Mouse (Mus musculus): ENCODE measurements around the gene Ptprn. TPM values are rescaled to one million over a fixed set of nuclear protein-coding genes. Genes with fewer than 3 reads are reported as not detected.

The Ptprn gene
- polyA plus RNA-seq, 1 experiment from 2014 or later: 0.16 TPM

DNA sequence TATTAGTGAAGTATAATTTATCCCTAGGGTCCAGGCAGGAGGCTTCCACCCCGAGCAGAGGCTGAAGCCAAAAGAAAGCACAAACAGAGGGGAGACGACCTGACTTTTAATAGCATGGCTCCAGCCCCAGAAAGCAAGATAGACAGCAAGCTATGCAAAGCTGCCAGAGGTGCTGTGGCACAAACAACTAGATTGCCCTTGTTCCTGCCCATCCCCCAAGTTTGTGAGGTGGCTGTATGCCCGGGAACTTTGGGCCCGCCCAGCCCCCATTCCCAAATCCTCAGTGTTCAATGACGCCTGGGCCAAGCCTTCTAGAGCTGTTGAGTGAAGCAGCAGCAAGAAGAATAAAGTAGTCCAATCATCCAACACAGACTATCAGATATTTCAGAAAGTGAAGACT lies 49.4 kb downstream of the Ptprn start:
- 77% methylated on average over 5 of the region's 5 CpGs for WGBS
- peaks cover 5% of the 10 kb centered on the region; the same call in 1 of the 2 replicates for H3K36me3 ChIP-seq (ENCODE audit: control insufficient read depth, insufficient read depth, low read length)
- peaks cover 24% of the 10 kb centered on the region for H3K4me1 ChIP-seq (ENCODE audit: control insufficient read depth, insufficient read depth, low read length)
- H3K27me3 ChIP-seq (ENCODE audit: control insufficient read depth, insufficient read depth, low read length): peaks cover 28% of the 10 kb centered on the region
- ATAC-seq (ENCODE audit: insufficient number of reproducible peaks, low FRiP score, low TSS enrichment, low read depth): no peak
- DNase-seq (ENCODE audit: low spot score): no peak
- H3K4me3 ChIP-seq (ENCODE audit: low read depth, low read length): no peak overlapping the region
- no peak overlapping the region for H3K9ac ChIP-seq (ENCODE audit: low read length)
- no peaks in the 10 kb centered on the region for H3K9me3 ChIP-seq (ENCODE audit: control insufficient read depth, low read length)
- no peak overlapping the region for H3K4me2 ChIP-seq (ENCODE audit: low read depth, severe bottlenecking)
- no peak overlapping the region for H3K27ac ChIP-seq (replicated peaks; ENCODE audit: low read depth, low read length)

DNA sequence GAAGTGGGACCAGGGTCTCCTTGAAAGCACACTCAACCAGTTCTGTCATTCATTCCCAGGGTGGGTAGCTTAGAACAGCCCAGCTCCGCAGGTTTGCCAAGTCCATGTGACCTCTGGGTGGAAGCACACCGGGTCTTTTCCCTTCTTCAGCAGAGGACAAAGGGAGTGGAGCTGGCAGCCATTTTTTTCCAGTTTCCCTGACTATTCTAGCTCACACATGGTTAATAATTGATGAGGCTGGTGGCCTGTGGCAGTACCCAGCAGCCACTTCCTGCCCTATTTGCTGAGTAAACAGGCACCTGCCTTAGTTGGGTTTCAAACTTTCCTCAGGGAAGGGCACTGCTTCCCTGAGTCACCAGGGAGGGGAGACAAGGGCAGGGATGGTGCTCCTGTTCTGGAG lies 49.9 kb downstream of the Ptprn start:
- H3K4me3 ChIP-seq (ENCODE audit: low read depth, low read length): no peak overlapping the region

DNA sequence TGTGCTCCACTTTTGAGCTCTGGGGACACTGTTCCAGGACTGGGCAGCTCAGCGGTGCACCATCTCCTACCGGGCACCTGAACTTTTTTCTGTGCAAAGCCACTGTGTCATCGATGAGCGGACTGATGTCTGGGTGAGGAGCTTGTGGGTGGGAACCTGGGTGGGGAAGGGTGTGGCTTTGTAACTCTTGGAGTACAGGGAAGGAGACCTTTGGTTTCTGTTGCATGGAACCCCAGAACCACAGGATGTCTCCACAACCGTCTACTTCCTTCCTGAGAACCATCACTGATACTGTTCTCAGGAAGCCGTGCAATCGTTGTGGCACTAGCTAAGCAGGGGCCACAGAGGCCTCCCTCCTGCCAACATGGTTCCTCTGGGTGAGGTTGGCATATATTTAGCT lies 51.2 kb downstream of the Ptprn start:
- ATAC-seq (ENCODE audit: insufficient number of reproducible peaks, low FRiP score, low TSS enrichment, low read depth) (no peak), DNase-seq (ENCODE audit: low spot score) (no peak)
- Histone ChIP-seq H3K36me3 (ENCODE audit: control insufficient read depth, insufficient read depth, low read length) (peaks cover 5% of the 10 kb centered on the region; the same call in 1 of the 2 replicates), H3K4me1 (ENCODE audit: control insufficient read depth, insufficient read depth, low read length) (peaks cover 11% of the 10 kb centered on the region), H3K9ac (ENCODE audit: low read length) (no peak overlapping the region), H3K9me3 (ENCODE audit: control insufficient read depth, low read length) (no peaks in the 10 kb centered on the region), H3K27ac (replicated peaks; ENCODE audit: low read depth, low read length) (no peak overlapping the region), H3K4me2 (ENCODE audit: low read depth, severe bottlenecking) (no peak overlapping the region), H3K4me3 (ENCODE audit: low read depth, low read length) (no peak overlapping the region), H3K27me3 (ENCODE audit: control insufficient read depth, insufficient read depth, low read length) (peaks cover 10% of the 10 kb centered on the region)
- 87% methylated on average over 7 of the region's 7 CpGs for WGBS

More for the DNA sequence above, 49.9 kb downstream of the Ptprn start:
- Histone ChIP-seq H3K4me1 (ENCODE audit: control insufficient read depth, insufficient read depth, low read length) (peaks cover 22% of the 10 kb centered on the region), H3K27ac (replicated peaks; ENCODE audit: low read depth, low read length) (no peak overlapping the region), H3K9ac (ENCODE audit: low read length) (no peak overlapping the region), H3K9me3 (ENCODE audit: control insufficient read depth, low read length) (no peaks in the 10 kb centered on the region), H3K4me2 (ENCODE audit: low read depth, severe bottlenecking) (no peak overlapping the region), H3K27me3 (ENCODE audit: control insufficient read depth, insufficient read depth, low read length) (peaks cover 24% of the 10 kb centered on the region), H3K36me3 (ENCODE audit: control insufficient read depth, insufficient read depth, low read length) (peaks cover 5% of the 10 kb centered on the region; the same call in 1 of the 2 replicates)
- DNase-seq (ENCODE audit: low spot score): no peak
- 89% methylated on average over 2 of the region's 2 CpGs for WGBS
- no peak for ATAC-seq (ENCODE audit: insufficient number of reproducible peaks, low FRiP score, low TSS enrichment, low read depth)

DNA sequence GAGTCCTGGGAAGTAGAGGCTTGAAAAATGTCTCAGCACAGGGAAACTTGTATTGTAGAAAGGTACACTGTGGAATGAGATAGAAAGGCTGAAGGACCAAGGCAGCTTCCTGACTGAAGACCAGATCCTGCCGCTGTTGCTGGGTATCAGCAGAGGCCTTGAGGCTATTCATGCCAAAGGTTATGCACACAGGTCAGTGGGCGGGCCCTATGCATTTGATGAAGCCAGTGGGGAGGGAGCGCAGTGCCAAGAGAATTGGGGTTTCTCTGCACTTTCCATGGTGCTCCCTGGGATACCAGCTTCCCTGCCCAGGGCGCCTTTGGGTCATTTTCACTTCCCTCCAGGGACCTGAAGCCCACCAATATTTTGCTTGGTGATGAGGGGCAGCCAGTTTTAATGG lies 51.8 kb downstream of the Ptprn start:
- Histone ChIP-seq H3K9me3 (ENCODE audit: control insufficient read depth, low read length) (no peaks in the 10 kb centered on the region), H3K27me3 (ENCODE audit: control insufficient read depth, insufficient read depth, low read length) (peaks cover 5% of the 10 kb centered on the region), H3K27ac (replicated peaks; ENCODE audit: low read depth, low read length) (no peak overlapping the region), H3K9ac (ENCODE audit: low read length) (no peak overlapping the region), H3K4me1 (ENCODE audit: control insufficient read depth, insufficient read depth, low read length) (peaks cover 9% of the 10 kb centered on the region), H3K4me2 (ENCODE audit: low read depth, severe bottlenecking) (no peak overlapping the region), H3K4me3 (ENCODE audit: low read depth, low read length) (no peak overlapping the region), H3K36me3 (ENCODE audit: control insufficient read depth, insufficient read depth, low read length) (peaks cover 5% of the 10 kb centered on the region; the same call in 1 of the 2 replicates)
- DNase-seq (ENCODE audit: low spot score): no peak
- WGBS: 88% methylated on average over 4 of the region's 4 CpGs
- no peak for ATAC-seq (ENCODE audit: insufficient number of reproducible peaks, low FRiP score, low TSS enrichment, low read depth)

DNA sequence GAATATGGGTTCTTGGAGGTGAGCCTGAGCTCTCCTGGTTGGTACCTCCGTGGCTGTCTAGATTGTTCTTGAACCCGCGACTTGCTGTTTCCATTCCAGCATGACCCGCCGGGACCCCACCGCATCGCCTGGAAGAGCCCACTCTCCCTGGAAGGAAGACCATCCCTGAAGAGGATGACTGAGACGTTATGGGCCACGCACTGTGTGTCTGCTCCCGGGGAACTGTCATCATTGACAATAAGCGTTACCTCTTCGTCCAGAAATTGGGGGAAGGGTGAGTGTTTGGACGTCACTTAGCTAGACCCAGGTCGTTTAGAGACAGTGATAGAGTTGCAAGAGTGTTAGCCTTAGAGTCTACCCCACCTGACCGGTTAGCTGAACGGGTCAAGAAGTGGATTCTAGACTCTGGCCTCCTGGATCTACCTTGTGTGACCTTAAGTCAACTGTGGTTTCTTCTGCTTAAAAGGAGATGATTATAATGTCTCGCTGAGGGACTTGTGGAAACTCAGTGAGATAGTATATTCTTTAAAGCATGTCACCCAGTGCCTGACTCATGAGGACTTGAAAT lies 53.1 kb downstream of the Ptprn start:
- no peak for DNase-seq (ENCODE audit: low spot score)
- Histone ChIP-seq H3K9ac (ENCODE audit: low read length) (peak overlapping the region; percentile 80), H3K27ac (replicated peaks; ENCODE audit: low read depth, low read length) (no peak overlapping the region), H3K36me3 (ENCODE audit: control insufficient read depth, insufficient read depth, low read length) (peaks cover 5% of the 10 kb centered on the region; the same call in 1 of the 2 replicates), H3K9me3 (ENCODE audit: control insufficient read depth, low read length) (no peaks in the 10 kb centered on the region), H3K4me1 (ENCODE audit: control insufficient read depth, insufficient read depth, low read length) (peaks cover 9% of the 10 kb centered on the region), H3K4me2 (ENCODE audit: low read depth, severe bottlenecking) (peak overlapping the region; percentile 78), H3K4me3 (ENCODE audit: low read depth, low read length) (peak overlapping the region; percentile 79), H3K27me3 (ENCODE audit: control insufficient read depth, insufficient read depth, low read length) (no peaks in the 10 kb centered on the region)
- ATAC-seq (ENCODE audit: insufficient number of reproducible peaks, low FRiP score, low TSS enrichment, low read depth): no peak
- WGBS: 13% methylated on average over 17 of the region's 17 CpGs

GRCm38 (mm10) chr1:75210136-75211087 lies 53.9 kb downstream of the Ptprn start, which contains the start of the genes Glb1l and Stk16:
Gene Glb1l, minus strand, starts transcription at chr1:75210813.
Gene Stk16, plus strand, starts transcription at chr1:75210838.
- Histone ChIP-seq H3K9me3 (ENCODE audit: control insufficient read depth, low read length) (no peaks in the 10 kb centered on the region), H3K4me2 (ENCODE audit: low read depth, severe bottlenecking) (peak within 1 kb of the TSS; percentile 78), H3K4me3 (ENCODE audit: low read depth, low read length) (peak within 1 kb of the TSS; percentile 79), H3K4me1 (ENCODE audit: control insufficient read depth, insufficient read depth, low read length) (peaks cover 9% of the 10 kb centered on the region), H3K9ac (ENCODE audit: low read length) (peak within 1 kb of the TSS; percentile 80), H3K36me3 (ENCODE audit: control insufficient read depth, insufficient read depth, low read length) (peaks cover 3% of the 10 kb centered on the region; the same call in 1 of the 2 replicates), H3K27me3 (ENCODE audit: control insufficient read depth, insufficient read depth, low read length) (no peaks in the 10 kb centered on the region), H3K27ac (replicated peaks; ENCODE audit: low read depth, low read length) (no peak within 1 kb of the TSS)
- 5% methylated on average over 42 of the region's 42 CpGs for WGBS
- DNase-seq (ENCODE audit: low spot score) (peak; percentile 99), ATAC-seq (ENCODE audit: insufficient number of reproducible peaks, low FRiP score, low TSS enrichment, low read depth) (peak; percentile 90)

- peaks cover 9% of the 10 kb centered on the region for H3K4me1 ChIP-seq (ENCODE audit: control insufficient read depth, insufficient read depth, low read length)
- H3K4me3 ChIP-seq (ENCODE audit: low read depth, low read length): peak overlapping the region; percentile 31
- DNase-seq (ENCODE audit: low spot score) (peak; percentile 47), ATAC-seq (ENCODE audit: insufficient number of reproducible peaks, low FRiP score, low TSS enrichment, low read depth) (no peak)
- no peaks in the 10 kb centered on the region; the same call in 1 of the 2 replicates for H3K36me3 ChIP-seq (ENCODE audit: control insufficient read depth, insufficient read depth, low read length)
- WGBS: 15% methylated on average over 34 of the region's 34 CpGs
- peak overlapping the region; percentile 56 for H3K4me2 ChIP-seq (ENCODE audit: low read depth, severe bottlenecking)
- peak overlapping the region; percentile 55 for H3K9ac ChIP-seq (ENCODE audit: low read length)
- H3K9me3 ChIP-seq (ENCODE audit: control insufficient read depth, low read length): no peaks in the 10 kb centered on the region
- no peaks in the 10 kb centered on the region for H3K27me3 ChIP-seq (ENCODE audit: control insufficient read depth, insufficient read depth, low read length)
- H3K27ac ChIP-seq (replicated peaks; ENCODE audit: low read depth, low read length): no peak overlapping the region
Observed at GRCm38 (mm10) chr1:75208967-75209678, 55.2 kb downstream of the Ptprn start.

GRCm38 (mm10) chr1:75201236-75201635 lies 63.1 kb downstream of the Ptprn start:
- ATAC-seq (ENCODE audit: insufficient number of reproducible peaks, low FRiP score, low TSS enrichment, low read depth) (no peak), DNase-seq (ENCODE audit: low spot score) (no peak)
- H3K27ac ChIP-seq (replicated peaks; ENCODE audit: low read depth, low read length): no peak overlapping the region
- no peaks in the 10 kb centered on the region for H3K4me1 ChIP-seq (ENCODE audit: control insufficient read depth, insufficient read depth, low read length)
- H3K27me3 ChIP-seq (ENCODE audit: control insufficient read depth, insufficient read depth, low read length): no peaks in the 10 kb centered on the region
- H3K36me3 ChIP-seq (ENCODE audit: control insufficient read depth, insufficient read depth, low read length): peaks cover 7% of the 10 kb centered on the region; the same call in 1 of the 2 replicates
- 86% methylated on average over 1 of the region's 1 CpGs for WGBS
- H3K4me3 ChIP-seq (ENCODE audit: low read depth, low read length): no peak overlapping the region
- no peaks in the 10 kb centered on the region for H3K9me3 ChIP-seq (ENCODE audit: control insufficient read depth, low read length)
- H3K9ac ChIP-seq (ENCODE audit: low read length): no peak overlapping the region
- no peak overlapping the region for H3K4me2 ChIP-seq (ENCODE audit: low read depth, severe bottlenecking)

Measured in limb, embryonic 11.5 days (tissue).